Mouse (Mus musculus): ENCODE data around the gene Rapsn.

The Rapsn gene

DNA sequence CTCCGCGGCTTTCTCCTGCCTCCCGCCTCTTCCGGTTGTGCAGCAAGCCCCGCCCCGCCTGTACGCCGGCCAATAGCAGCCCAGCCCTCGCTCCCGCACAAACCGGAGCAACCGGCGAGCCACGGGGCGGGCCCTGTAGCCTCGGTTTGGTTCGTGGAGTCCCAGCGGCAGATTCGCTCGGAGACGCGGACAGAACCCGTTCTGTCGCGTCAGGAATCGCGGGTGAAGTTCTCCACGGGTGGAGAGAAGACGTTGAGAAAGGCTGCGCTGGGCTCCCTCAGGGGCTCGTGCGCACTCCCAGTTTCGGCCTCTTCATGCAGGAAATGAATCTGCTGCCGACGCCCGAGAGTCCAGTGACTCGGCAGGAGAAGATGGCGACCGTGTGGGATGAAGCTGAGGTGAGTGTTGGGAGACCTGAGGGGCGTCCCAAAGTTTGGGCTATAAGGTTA, 18.5 kb downstream of the Rapsn start, which contains the start of gene Psmc3:
TSS of gene Psmc3 (plus strand) at position 76 of the 449 bp plus-strand sequence.
- DNase-seq = peak; percentile 97

DNA sequence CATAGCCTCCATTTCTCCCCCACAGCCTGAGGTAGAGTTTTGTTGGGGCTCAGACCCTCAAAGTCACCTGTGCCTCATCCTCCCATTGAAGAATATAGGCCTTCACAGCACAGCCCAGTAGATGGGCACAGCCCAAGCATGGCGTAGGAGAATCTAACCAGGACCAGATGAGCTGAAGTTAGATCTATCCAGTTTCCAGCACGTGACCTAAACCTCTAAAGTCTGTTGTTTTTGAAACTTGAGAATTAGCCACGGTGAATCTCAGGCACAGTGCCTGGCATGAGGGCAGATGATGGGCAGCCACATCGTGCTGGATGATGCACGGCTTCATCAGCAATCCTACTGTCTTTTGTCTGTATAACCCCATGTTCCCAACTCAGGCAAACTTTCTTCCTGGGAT, 23.0 kb downstream of the Rapsn start:
- DNase-seq = no peak

DNA sequence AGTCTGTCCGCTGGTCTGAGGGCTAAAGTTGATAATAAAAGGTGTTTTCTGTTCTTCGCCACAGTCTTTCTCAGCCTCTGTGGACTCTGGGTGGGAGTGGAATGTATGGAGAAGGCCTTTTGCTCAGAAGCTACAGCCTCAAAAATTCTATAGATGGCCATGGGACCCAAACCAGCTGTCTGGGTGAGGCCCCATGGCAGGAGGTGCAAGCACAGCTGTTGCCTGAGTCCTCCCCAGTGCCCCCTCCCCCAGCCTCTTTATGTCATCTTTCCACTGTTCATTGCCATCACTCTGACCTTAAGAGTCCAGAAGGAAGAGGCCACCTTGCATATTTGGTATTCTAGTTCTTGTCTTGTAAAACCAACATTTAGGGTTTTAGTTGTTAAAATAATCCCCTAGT, 24.0 kb downstream of the Rapsn start:
- DNase-seq = no peak

DNA sequence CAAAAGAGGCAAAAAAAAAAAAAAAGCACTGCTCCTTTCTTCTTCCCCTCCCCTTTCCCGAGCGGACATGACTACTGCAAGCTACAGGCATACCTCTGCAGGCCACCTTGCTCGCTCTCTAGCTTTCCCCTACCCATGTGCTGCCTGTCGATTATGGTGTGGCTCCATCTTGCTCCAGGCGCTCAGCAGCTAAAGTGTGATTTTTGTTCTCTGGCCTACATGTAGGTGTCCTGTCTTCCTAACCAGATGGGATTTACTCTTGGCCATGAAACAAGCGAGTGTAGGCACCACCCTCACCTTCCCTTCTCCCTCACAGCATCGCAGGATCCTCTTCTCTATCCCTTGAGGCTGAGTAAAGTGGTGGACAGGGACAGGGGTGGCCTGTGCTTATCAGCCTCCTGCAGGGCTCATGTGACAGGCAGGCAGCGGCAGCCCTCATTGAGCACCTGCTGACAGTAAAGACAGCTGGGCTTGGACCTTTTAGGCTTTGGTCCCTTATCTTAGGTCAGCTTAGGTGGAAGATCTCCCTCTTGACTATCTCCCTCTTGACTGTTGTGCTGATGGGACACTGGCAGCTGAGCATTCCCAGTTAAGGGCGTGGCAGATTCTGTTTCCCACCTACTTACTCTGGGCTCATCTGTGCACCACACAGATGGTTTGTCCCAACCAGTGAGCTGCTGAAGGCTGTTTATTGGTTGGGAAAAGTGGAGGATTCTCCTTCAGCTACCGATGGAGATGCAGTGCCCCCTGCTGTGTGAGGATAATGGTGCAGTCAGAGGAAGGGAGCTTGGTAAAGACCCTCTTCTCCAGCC, 25.3 kb downstream of the Rapsn start:
- DNase-seq = peak; percentile 76

DNA sequence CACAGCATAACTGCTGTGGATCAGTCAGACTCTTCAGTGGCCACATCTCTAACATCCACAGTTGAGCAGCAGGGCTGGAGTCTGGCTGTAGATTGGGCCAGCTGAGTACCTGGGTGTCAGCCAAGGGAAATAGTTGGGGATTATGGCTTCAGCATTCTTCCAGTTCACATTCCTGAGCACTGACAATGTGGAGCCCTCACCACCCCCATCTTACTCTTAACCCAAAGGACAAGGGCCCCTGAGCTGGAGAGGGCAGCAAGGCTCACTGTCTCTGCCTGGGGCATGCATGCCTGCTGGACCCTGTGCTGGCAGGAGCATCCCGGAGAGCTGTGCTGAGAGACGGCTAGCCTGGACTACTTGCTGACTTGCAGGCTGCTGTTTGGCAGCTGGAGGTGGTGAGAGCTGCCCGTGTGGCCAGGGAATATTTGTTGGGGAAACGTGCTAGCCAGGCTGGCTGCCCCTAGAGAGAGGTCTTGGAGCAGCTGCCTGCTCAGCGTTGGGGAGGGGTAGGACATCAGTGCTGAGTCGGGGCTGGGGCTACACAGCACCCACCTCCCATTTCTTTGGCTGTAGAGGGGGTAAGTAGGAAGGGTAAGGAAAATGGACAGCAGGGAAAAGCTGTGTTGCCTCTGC, 26.5 kb downstream of the Rapsn start:
- no peak for DNase-seq

DNA sequence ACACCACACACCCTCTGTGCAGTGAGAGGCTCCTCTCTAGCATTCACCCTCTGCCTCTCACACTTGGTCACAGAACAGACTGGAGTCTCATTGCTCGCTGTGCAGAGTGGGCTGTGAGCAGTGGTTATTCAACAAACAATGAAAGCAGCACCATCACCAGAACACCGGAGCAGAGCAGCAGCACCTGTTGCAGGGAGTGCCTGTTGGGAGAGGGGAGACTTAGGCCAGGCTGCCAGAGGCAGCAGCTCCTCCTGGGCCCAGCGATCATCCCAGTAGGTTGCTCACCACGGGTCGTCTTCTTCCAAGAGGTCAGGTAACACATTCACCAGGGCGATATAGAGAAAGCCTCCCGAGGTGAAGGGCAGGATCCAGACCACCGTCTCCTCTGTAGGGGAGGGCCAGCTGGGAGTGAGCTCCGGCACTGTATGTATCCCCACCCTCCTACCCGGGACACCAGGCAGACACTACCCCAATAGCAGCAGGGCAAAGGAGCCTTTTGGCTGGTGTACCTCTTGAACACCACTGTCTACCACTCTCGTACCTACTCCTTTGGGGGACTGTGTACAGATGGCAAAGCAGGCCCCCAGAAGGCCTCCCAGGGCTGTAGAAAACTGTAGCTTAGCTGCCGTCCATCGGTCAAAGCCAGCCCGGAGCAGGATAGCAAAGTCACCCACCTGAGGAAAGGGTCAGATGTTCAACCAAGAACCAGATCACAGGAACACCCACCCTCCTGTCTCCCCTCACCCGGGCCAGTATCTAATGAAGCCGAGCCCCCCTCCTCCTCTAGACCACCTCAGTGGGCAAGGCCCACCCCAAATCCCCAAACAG, 27.6 kb downstream of the Rapsn start:
- DNase-seq = no peak

DNA sequence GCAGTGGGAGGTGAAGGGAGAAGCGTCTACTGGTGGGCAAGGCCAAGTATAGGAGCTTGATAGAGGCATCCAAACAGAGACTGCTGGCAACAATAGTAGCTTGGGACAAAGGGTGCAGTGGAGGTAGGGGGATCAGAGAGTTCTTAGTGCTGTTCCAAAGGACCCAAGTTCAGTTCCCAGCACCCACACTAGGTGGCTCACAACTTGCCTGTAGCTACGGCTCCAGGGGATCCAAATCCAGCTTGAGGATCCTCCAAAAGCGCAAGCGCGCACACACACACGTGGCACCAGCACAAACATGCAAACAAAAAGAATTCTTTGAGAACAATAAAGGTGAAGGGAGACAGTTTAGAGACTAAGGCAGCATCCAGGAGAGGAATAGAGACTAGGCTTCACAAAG, 28.8 kb downstream of the Rapsn start:
- DNase-seq = no peak

DNA sequence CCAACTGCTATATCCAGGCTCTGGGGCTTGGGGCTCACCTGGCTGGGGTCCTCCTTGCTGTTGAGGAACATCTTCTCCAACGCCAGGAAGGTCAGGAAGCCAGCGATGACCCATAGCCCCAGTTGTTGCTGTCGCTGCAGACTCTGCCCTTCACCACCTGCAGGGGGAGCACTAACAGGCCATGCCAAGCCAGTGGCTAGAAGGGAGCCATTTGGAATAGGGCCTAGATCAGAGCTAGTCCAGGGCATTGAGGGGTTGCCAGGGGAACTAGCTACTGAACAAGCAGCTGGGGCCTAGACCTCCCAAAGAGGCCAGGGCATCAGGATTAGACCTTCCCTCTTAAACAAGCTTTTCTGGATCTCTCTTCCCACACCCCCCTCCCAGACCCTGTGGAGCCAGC, 30.1 kb downstream of the Rapsn start:
- no peak for DNase-seq

DNA sequence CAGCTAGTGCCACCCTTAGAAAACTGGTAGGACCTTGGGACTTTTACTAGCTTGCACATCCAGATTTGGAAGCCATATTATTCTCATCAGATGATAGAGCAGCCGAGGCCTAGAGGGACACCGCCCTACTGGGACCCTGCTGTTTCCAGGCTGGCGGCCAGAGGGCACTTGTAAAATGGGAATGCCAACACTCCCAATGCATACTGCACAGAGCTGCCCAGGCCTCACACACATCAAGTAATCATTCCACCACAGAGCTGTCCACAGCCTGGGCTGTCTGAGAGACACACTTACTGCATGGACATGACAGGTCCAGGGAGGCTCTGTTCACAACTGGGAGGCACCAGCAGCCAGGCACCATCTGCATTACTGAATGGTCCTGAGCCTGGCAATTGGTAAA, 31.0 kb downstream of the Rapsn start:
- no peak for DNase-seq

DNA sequence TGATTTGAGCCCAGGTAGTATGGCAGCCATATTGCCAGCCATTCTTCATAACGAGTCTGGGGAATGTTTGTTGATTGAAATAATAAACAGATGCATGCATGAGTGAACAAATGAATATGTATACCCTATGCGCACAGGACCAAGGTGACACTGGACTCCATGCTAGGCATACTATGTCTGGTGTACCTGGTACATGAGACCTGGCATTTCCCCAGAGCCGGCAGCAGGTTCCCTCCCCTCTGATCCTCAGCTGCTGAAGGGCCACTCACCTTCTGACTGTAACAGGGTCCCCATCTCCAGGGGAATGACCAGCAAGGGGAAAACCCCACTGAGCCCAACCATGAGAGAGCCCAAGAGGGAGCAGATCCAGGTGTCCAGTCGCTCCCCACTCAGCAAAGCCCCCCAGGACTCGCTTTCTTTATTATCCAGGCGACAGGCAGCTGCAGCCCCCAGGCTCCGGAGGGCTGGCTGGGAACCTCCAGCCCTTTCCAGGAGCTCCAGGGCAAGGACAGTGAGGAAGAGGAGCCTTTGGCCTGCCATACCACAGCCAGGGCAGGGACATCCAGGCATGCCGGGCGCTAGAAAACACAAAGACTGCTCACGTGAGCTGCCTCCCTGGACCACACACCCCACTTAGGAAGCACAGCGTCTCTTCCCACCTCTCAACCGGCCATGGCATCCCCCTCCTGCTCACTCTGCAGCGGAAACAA, 32.9 kb downstream of the Rapsn start:
- no peak for DNase-seq

DNA sequence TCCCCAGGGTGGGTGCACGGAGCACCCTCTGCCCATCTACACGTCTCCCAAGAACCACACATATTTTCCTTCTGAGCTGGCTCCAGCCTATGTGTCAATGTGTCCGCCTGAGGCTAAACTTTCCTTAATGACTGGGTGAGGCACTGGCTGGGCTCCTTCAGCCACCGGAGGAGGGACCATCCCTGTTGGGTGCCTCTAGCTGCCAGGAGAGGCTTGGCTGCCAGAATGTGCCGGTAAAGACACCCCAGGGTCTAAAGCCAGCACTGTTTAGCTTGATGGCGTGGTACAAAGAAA, 33.4 kb downstream of the Rapsn start:
- DNase-seq = no peak

DNA sequence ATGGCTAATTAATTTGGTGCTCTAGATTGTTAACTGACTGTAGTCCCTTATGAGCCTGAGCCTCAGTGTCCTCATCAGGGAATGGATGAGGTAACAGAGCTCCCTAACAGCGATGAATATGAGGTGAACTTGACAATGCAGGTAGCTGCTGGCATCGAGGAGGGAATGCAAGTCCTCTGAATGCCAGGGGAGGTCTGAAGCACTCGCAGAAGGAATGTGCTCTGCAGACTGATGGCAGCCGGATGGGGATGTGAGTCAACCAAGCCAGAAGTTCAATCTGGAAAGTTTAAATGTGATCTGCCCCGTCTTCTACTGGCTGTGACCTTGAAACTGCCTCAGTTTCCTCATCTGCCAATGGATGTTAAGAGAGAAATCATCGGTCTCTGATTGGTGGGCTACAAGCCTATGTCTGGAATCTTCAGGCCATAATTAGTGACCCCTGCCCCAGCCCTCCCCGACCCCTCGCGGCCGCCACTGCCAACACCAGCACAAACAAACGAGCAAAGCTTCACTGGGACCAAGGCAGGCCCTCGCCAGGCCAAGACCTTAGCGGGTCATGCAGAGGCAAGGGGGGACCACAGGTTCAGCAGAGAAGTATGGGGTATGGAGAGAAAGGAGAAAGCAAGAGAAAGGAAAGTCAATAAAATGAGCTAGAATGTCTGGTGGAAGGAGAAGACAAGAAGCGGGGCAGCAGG, 34.0 kb downstream of the Rapsn start:
- DNase-seq = no peak

DNA sequence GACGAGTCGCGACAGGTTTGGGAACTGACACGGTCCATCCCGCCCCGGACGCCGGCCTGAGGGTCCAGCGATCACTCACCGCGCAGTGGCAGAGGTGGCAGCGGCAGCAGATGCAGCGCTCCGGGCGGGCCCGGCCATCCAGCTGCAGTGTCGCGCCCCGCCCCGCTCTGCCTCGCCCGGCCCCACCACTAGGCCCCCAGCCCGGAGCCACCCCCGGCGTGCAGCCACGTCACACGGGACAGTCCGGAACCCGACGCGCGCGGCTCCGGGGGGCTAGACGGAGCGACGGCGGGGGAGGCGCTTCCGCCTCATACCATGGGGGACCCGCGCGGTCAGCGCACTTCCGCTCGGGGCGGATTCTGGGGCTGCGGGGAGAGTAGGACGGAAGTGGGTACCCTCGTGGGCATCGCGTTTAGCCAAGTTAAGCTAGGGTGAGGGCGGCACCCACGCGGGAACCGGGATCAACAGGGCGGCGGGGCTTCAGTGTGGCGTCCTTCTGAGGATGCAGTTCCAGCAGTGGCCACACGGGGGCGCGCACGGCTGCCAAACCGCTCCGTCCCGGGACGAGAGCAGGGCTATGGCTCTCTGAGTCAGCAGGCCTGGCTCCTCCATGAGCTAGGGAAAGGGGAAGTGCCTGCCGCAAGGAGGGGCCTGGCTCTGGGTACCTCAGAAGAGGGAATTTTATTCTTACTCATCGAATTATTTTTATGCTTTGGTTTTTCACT, 34.8 kb downstream of the Rapsn start, which contains the start of gene Slc39a13:
TSS of gene Slc39a13 (minus strand) at position 342 of the 725 bp plus-strand sequence.
- peak; percentile 95 for DNase-seq

DNA sequence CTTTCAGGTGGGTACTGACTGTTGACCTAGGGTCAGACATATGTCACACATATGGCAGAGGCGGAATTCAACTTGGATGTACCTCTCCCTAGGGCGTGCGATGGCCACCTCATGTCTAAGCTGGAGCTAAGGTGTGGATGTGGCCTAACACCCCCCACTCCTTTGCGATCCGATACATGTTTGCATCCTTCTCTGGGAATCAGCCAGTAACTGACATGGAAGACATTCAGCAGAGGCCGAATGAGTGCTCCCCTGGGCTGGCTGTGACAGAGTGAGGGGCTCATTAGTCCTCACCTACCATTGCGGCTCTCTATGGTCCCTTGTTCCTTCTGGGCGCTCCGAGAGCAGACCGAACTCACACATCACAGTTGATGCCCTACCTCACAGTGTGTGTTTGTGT, 35.6 kb downstream of the Rapsn start:
- DNase-seq = no peak

DNA sequence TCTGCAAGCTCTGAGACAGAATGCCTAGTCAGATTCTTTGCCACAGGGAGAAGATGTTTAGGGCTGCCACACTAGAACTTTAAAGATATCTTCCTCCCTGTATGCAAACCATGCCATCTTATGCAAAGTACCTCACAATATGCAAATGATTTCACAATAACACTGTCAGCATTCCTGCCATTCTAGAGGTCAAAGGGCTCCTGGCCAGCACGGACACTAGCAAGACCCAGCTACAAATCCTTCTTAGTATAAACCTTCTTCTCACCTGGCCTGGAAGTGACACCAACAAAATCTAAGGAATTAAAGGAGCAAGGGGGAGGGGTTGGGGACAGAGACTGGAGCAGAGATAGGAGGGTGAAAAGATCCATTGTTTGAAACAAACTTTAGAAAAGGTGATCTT, 36.7 kb downstream of the Rapsn start:
- DNase-seq = no peak

DNA sequence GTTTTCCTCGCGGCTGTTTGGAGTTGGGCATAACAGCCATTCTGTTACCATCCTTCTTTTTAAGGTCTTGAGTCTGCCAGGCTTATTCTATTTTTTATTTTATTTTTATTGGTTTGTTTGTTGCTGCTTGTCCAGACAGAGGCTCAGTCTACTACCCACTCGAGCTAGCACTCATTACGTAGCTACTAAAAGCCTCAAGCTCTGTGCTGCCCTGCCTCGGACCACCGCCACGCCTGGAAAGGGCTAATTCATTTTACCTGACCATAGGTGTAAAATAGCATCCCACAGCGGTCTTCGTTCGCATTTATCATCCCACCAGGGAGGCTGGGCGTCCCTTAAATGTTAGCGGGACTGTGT, 42.5 kb downstream of the Rapsn start:
- no peak for DNase-seq

DNA sequence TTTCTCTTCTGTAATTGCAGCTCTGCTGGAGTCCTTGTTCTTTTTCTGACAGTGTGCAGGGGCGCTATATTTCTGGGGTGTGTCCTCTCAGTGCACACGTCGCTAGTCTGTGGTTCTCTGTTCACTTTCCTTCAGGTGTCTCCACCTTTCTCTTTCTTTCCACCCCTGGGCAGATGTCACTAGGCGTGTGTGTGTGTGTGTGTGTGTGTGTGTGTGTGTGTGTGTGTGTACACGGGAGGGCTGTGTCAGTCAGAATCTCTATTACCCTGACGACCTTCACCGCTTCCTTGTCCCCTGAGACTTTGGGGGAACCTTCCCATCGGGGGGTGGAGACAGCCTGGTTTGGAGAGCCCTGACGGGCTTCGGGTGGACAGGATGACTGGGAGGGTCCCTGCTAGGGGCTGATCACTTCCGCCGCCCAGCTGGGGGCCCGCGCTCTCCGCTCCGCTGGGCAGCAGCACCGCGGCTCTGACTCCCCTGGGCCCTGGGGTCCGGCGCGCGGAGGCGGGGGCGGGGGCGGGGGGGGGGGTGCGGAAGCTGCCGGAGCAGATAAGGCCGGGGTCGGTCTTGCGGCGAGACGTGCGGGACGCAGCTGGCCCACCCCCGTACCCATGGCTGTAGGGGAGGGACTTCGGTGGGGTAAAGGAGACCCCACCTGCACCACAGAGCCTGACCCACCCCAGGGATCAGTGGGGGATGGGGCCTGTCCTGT, 43.0 kb downstream of the Rapsn start:
- DNase-seq = no peak

DNA sequence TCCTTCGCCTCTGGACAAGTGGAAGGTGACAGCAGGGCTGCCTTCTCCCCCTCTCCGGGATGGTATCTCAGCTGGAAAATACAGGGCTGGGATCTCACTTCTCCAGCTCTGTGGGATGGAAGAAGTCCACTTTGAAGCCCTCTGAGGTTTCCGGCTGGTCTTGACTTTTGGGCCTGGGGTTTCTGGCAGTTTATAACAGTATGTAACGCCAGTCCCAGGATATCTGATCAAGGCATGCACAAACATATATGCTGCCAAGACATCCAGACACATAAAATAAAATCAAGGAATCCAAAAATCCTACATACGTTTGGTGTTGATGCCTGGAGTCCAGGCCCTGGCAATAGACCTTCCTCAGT, 43.6 kb downstream of the Rapsn start:
- no peak for DNase-seq

DNA sequence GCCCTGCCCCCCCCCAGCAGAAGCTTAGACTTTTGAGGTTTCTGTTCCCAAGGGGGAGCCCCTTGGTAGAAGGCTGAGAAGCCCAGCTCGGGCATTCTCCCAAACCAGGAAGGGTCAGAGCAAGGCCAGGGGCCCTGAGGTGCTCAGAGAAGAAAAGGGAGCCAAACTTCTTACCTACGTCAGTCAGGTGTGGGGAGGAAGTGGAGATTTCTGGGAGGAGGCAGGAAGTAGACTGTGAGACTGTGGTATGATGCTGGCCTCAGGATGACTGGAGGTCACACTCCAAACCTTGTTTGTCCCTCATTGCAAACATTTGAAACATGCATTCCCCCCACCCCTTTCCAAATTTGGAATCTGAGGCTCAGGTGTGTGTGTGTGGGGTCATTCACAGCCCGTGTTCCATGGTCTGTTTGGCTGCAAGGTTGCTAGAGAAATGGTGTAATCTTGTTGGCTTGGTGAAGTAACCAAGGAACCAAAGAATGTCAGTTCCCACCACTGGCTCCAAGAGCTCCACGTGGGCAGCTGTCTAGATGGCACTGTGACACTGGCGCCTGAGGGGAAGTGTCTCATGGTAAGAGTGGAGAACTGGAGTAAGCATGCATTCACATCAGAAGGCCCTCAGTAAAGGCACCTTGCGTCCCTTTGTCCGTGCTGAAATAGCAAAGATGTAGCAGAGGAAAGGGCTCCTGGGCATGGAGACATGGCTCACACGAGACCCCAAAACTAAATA, 45.5 kb downstream of the Rapsn start:
- DNase-seq = no peak

Measured in right cerebral cortex, adult 18-20 months (tissue).